Mouse (Mus musculus): ENCODE results near the gene Katnb1.

GRCm38 (mm10) chr8:95079305-95079704, 1.7 kb upstream of the Katnb1 start:
- TF ChIP-seq POLR2AphosphoS2 (IDR thresholded peaks at IDR 0.05; ENCODE audit: low read depth, low read length) (no peak), ZKSCAN1 (IDR thresholded peaks at IDR 0.05; ENCODE audit: borderline replicate concordance, low read depth, low read length) (no peak), ZC3H11A (IDR thresholded peaks at IDR 0.05; ENCODE audit: low read depth, low read length) (no peak), MAFK (IDR thresholded peaks at IDR 0.05; ENCODE audit: insufficient replicate concordance, low read length) (no peak), SIN3A (IDR thresholded peaks at IDR 0.05; ENCODE audit: low read length) (no peak), MAX (IDR thresholded peaks at IDR 0.05; ENCODE audit: low read length) (no peak), EP300 (IDR thresholded peaks at IDR 0.05; ENCODE audit: low read length) (no peak), USF2 (conservative IDR thresholded peaks at IDR 0.05; ENCODE audit: low read depth, low read length) (no peak), GABPA (IDR thresholded peaks at IDR 0.05; ENCODE audit: insufficient replicate concordance, low read depth, low read length) (no peak), CTCF (conservative IDR thresholded peaks at IDR 0.05 in 1 of 2, IDR thresholded peaks at IDR 0.05 in 1 of 2; ENCODE audit: low read depth in 2 of 2, low read length in 2 of 2) (no peak), ZNF384 (IDR thresholded peaks at IDR 0.05; ENCODE audit: low read depth, low read length) (no peak), UBTF (IDR thresholded peaks at IDR 0.05; ENCODE audit: low read depth, low read length) (no peak)
